Mouse (Mus musculus): ENCODE results near the gene Otulinl.
A peak's percentile ranks its signal among the peaks of the same experiment; 100 is the strongest.

Otulinl gene

DNA sequence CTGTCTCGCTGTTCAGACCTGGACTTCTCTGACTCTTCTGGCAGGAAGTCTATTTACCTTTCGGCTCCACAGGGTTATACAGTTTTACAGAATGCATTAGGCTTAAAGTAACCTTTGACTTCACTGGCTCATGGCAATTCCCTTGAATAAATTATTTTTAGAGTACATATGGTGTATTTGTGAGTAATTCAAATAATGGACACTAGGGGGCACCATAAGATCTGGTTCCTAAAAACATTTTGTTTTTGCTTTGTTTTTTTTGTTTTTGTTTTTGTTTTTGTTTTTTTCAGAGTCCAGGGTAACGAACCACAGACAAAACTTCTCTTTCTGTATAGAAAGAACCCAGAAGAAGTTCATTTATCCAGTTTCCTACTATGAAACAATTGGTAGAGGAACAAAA lies 33.7 kb downstream of the Otulinl start:
- no peak for DNase-seq

DNA sequence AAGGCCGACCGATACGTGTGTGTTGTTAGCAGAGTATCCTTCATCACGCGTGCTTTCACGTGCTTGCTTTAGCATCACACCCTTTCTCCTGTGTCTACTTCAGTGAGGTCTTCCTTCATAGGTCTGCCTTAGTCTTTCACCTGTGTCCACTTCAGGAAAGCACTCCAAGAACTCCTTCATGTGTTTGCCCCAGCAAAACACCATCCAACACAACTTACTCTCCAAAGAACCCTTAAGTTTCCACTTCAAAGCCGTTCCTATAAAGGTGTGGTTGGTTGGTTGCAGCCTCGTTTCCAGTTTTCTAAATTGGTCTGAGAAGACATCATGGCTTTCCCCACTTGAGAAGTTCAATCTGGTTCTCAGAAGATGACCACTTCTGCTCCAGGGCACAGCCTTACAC lies 34.7 kb downstream of the Otulinl start:
- DNase-seq = no peak

DNA sequence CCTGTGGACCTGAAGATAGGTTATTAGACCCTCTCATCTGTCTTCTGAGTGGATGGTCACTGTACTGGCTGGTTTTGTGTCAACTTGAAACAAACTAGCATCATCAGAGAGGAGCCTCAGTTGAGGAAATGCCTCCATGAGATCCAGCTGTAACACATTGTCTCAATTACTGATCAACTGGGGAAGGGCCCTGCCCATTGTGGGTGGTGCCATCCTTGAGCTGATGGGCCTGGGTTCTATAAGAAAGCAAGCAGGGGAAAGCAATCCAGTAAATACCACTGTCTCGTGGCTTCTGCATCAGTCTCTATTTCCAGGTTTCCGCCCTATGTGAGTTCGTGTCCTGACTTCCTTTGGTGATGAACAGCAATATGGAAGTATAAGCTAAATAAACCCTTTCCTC lies 36.1 kb downstream of the Otulinl start:
- no peak for DNase-seq

DNA sequence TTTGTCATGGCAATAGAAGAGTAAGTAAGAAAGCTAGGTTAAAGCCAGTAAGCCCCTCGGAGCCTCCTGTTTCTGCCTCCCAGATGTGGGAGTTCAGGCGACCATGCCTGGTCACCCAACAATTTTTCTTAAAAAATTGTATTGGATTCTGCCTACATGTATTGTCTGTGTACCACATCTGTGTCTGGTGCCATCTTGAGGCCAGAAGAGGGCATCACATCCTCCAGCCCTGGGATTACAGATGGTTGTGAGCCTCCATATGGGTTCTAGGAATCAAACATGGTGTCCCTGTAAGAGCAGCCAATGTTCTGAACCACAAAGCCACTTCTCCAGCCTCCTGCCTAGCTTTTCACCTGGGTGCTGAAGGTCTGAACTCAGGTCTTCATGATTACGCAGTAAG lies 38.5 kb downstream of the Otulinl start:
- DNase-seq = peak; percentile 52

DNA sequence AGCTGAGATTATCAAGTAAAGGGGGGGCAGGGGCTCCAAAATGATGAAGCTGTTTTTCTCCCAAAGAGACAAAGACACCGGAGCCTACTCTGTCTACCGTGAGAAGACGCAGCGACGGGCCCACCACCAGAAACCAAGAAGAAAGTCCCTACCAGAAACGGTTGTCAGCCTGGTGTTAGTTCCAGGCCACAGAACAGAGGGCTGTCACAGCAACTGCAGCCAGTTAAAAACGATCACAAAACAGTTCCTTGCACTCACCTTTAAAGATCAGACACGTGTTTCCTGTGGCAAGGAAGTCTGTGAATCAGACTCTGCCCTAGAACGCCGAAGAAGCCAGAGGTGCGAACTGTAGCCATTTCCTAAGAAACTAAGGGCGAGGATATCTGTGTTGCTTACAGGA lies 40.2 kb downstream of the Otulinl start:
- DNase-seq = no peak

DNA sequence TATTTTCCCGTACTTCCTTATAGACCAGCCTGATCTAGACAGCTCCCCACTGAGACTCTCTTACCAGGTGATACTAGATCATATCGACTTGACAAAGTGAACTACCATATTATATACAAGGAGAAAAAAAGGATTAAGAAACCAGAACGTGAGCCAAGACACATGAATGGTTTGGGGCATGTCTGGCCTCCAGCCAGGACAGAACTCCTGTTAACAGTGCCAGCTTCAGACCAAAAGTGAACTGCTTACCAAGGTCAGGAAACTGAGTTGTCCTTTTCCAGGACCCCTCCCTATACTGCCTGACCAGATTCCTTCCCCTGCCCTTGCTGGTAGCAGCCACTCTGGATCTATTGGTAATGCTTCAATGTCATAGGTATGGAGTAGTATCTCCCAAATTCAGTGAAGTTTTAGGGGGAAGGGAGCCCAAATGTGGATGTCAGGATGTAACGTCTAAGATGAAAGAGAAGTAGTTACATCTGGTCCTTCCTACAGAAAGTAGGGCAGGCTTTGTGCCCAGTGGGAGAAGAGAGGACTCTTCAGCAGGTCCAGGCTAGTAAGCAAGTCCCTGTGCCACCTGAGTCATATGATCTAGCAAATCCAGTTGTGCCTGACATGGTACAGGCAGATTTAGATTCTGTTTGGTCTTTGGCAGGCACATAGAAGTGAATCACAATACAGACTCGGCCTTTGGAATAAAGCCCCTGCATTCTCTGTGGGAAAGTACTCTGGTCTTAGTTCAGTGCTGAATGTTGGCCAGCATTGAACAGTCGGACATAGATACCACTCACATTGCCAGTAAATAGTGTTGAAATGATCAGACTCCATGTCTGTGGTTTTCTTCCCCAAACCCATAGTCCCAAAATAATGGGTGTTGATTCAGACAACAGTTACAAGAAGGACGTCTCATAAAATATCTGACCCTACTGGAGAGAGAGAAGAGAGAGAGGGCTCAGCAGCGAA lies 47.2 kb downstream of the Otulinl start:
- DNase-seq = no peak

DNA sequence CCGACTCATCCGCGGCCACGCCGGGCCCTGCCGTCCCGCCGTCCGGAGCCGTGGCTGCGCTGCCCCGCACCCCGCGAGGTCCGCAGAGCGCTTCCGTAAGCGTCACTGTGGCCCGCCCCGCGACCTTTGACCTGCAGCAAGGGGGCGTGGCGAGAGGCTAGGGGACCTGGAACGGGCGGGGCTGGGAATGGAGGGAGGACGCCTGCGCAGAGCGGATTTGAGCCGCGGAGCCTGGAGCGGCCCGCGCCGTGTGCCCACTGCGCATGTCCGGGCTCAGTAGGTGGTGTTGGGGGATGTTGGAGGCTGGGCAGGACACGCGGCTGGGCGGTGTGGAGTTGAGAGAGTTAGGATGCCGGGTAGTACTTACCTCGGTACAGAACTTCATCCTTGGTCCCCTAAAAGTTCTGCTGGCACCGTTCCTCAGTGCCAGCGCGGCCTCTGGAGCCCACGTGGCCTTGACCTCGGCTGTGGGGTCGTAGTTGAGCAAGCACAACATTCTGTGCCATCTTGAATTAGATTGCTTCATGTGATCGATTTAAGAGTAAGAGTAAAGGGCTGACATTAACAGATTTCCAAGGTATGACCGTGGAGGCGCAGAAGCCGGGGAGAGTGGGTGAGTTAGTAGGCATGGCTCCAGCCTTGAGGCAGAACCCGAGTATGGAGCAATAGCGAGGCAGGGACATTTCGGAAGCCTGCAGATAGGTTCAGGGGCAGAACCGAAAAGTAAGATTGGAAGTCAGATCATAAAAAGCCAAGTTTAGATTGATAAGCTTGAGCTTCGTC lies 50.6 kb downstream of the Otulinl start, which contains the start of gene Otulin:
Otulin (minus strand) TSS at position 93 of the 783 bp plus-strand sequence.
- peak; percentile 100 for DNase-seq

DNA sequence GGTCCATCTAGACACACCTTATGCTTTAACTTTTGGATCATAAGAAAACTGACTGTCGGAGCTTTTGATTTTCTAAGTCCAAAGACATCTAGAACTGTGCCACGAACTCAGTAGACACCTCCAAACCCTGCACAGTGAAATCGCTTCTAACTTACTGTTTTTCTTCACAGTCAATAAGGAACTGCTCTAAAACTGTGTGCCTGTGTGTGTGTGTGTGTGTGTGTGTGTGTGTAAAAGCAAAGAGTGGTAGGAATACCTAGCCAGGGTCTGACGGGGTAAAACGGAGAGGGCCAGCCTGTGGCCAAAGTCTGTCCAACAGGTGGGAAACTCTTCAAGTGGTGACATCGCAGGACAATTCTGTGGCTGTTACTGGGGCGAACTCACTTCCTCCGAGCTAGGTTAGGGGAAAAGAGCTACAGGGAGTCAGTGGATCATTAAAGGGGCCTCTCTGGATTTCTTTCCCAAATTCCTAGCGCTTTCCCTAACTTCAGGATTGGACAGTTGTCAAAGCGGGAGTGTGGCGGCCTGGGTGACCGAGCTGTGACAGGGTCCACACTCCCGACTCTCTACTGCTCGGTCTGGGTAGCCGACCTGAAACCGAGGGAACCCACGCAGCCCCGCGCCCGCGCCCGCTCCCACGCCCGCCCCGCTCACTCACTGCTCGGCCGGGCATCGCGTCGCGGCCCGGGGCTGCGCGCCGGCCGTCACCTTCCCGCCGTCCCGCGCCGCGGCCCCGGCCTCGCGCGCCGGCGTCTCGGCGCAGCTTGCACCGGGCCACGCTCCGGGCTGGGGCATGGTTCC lies 51.4 kb downstream of the Otulinl start:
- DNase-seq = peak; percentile 17

DNA sequence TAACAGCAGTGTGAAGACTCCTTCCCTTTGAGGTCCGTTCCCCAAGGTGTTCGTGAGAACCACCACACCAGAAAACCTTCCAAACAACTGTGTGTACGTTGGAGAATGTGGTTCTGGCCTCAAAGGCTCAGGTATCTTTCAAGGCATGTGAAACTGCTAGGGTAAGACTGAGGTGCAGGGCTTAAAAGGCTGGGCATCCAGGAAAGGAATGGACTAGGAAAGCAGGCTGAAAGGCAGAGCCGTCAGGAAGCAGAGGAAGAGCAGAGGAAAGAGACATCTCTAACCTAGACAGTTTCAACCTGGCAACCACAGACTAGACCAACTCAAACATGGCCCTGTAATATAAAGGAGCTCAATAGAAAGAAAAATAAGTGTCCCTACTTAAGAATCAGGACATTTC lies 52.3 kb downstream of the Otulinl start:
- DNase-seq = no peak

DNA sequence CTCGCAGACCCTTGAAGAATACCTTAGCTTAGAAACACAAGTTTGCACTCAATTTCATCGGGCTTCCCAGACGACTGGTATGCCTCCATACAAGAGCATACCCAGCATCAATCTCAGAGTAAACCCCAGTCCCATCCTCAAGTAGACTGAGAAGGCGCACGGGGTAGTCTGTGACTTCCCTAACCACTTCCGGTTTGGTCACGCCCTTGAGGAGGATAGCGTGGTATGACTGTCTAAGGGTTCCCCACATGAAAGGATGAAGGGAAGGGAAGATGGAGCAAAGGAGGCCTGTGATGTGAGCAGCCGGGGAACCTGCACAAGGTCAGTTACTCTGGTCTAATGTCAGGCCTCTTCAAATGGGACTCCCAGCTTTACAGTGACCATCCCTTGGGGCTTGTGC lies 53.6 kb downstream of the Otulinl start:
- peak; percentile 46 for DNase-seq

DNA sequence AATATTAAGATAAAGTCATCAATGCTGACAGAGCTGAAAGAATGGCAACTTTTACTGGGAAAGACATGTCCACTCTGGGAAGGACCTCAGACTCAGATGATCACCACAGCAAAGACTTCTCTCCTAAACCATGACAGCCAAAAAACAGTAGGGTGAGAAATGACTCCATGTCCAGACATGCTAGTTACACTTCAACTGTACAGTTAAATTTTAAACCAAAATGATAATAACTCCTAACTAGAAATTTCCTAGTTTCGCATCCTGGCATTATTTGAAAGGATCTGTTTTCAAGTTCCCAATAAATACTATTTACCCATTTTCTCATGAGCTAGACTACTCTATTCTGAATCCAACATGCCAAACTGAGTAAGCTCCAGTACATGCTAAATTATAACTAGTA lies 55.1 kb downstream of the Otulinl start:
- DNase-seq = no peak

DNA sequence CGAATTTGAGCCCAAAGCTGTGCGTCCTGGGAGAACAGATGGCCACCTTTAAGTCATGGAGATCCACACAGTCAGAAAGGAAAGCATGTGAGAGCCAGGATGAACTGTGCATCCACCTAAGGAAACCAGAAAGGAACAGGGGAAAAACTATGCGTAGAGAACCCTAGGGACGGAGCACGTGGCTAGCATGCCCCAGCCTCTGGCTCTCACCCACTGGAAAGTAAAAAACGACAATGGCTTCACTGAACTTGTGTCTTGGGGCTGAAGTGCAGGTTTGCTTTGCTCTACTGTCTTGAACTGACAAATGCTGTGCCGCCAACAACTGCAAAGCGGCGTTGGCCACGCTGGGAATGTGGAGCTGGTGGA lies 55.5 kb downstream of the Otulinl start:
- no peak for DNase-seq

DNA sequence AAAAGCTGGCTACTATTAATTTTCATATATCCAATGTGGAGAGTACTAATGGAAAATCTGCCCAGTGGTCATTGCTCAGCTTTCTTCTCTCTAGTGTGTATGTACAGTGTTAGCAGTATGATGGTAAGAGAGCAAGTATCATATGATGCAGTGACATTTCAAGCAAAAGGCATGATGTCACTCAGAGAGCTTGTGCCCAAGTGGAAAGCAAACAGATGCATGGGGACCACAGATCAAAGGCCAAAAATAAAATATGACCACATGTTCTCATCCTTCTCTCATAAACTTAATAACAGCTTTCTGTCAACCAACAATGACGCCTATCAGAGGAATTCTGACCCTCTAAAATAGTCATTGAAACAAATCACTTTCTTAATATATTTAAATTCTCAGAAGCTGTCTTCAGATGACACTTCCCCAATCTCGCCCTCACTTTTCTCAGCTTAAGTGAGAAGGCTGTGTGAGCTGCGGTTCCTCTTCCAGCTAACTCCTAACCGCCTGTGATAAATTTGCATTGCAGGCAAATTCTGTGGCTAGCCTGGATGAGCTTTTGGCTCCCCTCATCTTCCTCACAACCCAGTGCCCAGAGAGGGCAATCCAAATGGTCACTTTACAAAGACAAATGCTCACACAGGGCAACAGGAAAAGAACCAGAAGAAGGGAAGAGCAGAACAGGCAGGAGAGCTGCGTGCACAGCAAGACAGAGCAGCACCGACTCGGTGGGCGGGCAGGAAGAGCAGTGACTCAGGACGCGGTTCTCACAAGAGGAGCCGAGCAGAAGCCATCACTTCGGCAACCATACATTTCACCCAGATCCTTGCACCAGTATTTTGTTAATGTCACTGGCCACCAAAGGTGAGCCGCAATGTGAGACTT lies 56.1 kb downstream of the Otulinl start:
- DNase-seq = no peak

DNA sequence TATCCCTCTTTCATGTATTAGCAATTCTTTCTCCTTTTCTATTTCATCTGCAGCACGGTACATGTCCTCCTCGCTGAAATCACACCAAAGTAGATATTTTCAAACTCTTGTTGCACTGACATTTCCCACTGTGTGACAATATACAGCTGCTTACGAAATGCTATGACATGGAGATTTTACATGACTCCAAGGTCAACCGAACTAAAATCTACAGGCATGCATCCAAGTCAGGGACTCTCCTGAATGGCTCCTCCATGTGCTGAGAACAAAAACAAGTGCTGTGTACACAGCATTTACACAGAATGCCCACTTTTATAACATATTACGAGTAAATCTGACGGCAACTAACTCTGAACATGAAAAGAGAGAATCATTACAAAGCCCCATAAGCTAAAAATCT lies 58.1 kb downstream of the Otulinl start:
- no peak for DNase-seq

DNA sequence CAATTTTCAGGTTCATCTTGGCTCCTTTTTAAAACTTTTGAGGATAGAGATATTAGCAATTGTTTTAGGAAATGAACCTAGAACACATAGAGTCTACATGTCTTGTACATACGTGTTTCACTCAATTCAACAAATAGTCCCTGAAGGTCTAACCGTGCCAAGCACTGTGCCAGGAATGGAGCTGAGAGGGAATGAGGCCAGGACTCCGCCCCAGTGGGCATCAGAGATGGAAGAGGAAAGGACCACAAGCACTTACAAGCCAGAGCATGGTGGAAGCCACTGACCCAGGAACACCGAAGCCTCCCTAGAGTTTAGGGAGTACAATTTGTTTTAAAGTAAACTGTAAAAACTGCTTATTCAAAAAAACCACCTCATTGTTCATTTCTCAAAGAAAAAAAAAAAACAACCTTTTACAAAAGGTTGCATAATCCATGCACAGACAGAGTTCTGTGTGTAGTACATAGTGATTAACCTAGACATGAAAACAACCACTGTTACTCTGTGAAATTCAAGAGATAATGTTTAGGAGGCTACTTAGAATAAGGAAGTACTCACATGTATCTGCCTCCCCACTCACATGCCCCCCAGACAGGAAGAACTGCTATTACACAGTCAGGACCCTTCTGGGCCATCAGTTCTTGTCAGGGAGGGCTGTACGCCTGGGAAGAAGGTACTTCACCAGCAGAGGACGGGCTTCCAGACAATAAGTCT lies 60.7 kb downstream of the Otulinl start:
- DNase-seq = no peak

DNA sequence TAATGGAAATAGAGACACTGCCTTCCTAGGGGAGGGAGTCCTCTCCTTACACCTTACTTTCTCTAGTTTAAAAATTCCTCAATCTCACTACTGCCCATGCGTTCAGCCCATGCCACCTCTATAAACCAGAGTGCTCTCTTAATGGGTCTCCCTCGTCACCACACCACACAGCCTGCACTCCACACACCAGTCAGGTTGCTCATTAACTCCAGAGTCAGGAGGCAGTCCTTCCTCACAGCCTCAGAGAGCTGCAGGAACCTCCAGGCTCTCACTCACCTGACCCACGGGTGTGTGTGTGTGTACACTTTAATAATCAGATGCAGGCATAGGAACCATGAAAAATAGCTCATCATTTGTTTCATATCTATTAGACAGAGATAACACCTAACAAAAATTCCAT lies 61.7 kb downstream of the Otulinl start:
- no peak for DNase-seq

DNA sequence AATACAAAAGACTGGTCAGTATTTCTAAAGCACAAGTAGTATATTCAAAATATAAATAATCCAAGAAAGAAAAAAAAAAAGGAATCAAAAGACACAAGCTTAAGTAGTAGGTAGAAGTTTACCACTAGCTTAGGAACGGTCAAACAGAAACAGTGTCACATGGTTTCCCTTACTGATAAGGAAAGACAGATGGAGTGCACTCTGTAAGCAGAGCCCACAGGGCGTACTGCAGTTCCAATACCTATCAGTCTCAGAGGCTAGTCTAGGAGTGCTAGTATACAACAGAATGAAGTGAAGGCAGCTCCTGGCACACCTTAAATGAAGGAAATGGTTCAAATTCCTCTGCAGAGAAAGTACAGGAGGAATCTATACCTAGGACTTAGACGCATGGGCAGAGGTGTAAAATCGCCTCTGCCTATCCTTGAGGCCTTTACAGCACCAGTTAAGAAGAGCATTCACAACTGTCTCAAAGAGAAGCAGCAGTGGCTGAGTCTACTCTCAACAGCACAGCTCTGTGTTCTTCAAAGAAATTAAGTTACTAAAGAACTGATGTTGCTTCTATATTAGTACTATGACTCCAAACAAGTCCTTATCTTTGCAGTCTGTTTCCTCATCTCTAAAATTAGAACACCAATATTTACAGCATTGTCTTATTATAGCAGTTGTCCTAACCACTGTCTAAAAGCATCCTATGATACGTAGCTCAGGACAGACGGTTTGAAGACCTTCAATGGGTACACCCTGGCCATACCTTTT lies 62.4 kb downstream of the Otulinl start:
- DNase-seq = no peak

DNA sequence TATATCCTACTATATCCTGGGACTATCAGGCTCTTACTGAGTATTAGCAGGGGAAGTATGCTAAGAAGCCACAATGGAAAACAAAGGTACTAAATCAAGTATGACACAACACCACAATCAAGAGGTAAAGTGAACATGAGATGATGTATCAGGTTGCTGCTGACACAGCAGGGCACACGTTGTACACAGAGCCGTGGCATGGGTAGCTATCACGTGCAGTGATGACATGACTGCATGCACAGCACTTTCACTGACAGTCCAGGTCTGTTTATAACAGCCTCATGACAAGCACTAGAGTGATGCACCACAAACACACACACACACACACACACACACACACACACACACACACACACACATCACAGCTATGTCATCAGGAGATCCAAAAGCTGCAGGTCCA lies 64.2 kb downstream of the Otulinl start:
- DNase-seq = no peak

DNA sequence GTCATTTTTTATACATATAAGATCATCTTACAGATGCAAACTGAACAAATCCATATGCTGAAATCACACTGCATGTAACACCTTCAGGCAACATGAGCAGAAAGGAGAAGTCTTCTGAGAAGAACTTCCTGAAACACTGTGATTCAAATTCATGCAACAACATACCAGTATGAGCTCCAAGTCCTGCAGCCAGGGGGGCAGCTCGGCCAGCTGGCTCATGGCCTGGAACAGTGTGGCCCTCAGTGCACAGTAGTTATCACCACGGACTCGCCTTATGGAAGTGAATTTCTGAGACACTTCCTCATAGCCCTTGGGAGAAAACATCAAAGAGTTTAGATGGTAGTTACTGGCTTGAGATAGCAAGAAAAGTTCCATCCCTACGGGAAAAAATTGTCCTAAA lies 65.2 kb downstream of the Otulinl start:
- DNase-seq = no peak

DNA sequence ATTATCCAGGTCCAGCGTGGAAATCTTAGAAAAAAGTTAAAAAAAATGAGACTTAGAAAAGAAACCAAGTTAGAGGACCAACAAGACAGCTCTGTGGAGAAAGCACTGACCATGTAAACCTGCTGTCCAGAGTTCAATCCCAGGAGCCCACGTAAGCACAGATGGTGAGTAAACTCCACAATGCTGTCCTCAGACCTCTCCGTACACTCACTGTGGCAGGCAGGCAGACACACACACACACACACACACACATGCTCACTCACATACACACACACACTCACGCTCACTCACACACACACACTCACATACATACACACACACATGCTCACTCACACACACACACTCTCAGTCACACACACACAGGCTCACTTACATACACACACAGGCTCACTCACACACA lies 68.1 kb downstream of the Otulinl start:
- no peak for DNase-seq

Measured in thymus, postnatal 14 days (tissue).